Mouse (Mus musculus): ENCODE data around the gene Dupd1. TPM values are rescaled to one million over a fixed set of nuclear protein-coding genes. Genes with fewer than 3 reads are reported as not detected.

Gene Dupd1
- polyA plus RNA-seq, 1 experiment from 2014 or later, result not detected

DNA sequence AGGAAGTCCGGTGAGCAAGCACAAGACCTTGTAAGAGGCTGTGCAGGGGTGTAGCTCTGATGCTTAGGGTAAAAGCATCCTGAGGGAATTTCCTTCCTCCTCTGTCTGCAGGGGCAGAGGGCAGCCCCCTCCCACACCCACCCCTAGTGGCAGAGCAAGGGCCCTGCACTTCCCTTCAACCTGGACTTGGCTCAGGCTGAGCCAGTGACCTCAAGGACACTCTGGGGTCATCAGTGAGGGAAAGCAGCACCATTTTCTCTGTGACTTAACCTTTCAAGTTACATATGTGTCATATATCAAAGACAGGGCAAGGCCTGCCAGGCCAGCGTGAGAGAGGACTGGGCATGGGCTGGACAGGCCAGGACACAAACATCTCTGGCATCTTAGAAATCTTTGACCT, 4.8 kb downstream of the Dupd1 start:
- ATAC-seq (ENCODE audit: low FRiP score, low TSS enrichment) (no peak), DNase-seq (no peak)
- Histone ChIP-seq H3K27me3 (ENCODE audit: control insufficient read depth, insufficient read depth, low read length) (no peaks in the 10 kb centered on the region), H3K9me3 (ENCODE audit: control insufficient read depth, low read length) (no peaks in the 10 kb centered on the region), H3K36me3 (ENCODE audit: control insufficient read depth, insufficient read depth, low read length) (no peaks in the 10 kb centered on the region), H3K27ac (replicated peaks; ENCODE audit: low read depth, low read length) (no peak overlapping the region), H3K9ac (replicated peaks; ENCODE audit: low read length) (no peak overlapping the region), H3K4me3 (replicated peaks; ENCODE audit: low read depth, low read length) (no peak overlapping the region), H3K4me1 (ENCODE audit: control insufficient read depth, insufficient read depth, low read length) (0 out of 2 replicates have a peak, but pooled peaks cover 7% of the 10 kb centered on the region), H3K4me2 (ENCODE audit: low read length) (no peak overlapping the region)
- WGBS, result 60% methylated on average over 2 of the region's 2 CpGs

- no peak overlapping the region for H3K9ac ChIP-seq (replicated peaks; ENCODE audit: low read length)
- WGBS, result 42% methylated on average over 12 of the region's 12 CpGs
- 0 out of 2 replicates have a peak, but pooled peaks cover 7% of the 10 kb centered on the region for H3K4me1 ChIP-seq (ENCODE audit: control insufficient read depth, insufficient read depth, low read length)
- H3K36me3 ChIP-seq (ENCODE audit: control insufficient read depth, insufficient read depth, low read length), result no peaks in the 10 kb centered on the region
- no peaks in the 10 kb centered on the region for H3K9me3 ChIP-seq (ENCODE audit: control insufficient read depth, low read length)
- no peaks in the 10 kb centered on the region for H3K27me3 ChIP-seq (ENCODE audit: control insufficient read depth, insufficient read depth, low read length)
- no peak overlapping the region; the same call in 1 of the 2 replicates for H3K27ac ChIP-seq (replicated peaks; ENCODE audit: low read depth, low read length)
- H3K4me3 ChIP-seq (replicated peaks; ENCODE audit: low read depth, low read length), result no peak overlapping the region
- no peak for ATAC-seq (ENCODE audit: low FRiP score, low TSS enrichment)
- peak; percentile 45 for DNase-seq
- H3K4me2 ChIP-seq (ENCODE audit: low read length), result no peak overlapping the region
These were observed 7.4 kb downstream of the Dupd1 start for GRCm38 (mm10) chr14:21706759-21707571.

DNA sequence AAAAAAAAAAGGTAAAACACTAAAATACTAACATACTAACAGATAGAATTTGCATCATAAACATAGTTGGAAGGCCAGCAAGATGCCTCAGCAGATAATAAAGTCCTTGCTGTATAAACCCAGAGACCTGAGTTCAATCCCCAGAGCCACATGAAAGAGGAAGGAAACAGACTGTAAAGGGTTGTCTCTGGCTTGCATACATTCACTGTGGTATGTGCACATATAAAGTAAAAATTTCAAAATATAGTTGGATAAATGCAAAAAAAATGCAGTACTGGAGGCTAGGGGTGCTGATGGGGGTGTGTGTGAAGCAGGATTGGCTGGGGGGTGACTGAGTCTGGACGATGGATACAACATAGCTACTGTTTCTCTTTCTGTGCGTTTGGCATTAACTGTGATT, 8.9 kb downstream of the Dupd1 start:
- 94% methylated on average over 2 of the region's 2 CpGs for WGBS

DNA sequence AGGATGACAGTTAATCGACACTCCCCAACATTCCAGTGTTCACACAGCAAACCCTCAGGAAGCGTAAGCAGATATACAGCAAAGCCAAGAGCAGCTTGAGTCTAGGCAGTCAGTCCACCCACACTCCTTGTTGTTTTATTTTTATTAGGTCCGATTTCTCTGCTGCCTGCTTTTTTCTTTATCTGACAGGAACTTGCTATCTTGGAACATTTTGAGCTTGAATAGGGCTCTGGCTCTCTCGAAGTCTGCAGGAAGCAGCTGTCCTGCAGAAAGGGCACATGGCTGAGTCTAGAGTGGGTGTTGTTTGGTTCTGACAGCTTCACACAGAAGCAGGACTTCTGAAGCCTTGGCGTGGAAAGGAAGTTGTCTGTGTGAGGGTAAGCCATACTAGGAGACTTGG, 11.1 kb downstream of the Dupd1 start:
- H3K36me3 ChIP-seq (ENCODE audit: control insufficient read depth, insufficient read depth, low read length), result no peaks in the 10 kb centered on the region
- H3K27me3 ChIP-seq (ENCODE audit: control insufficient read depth, insufficient read depth, low read length), result no peaks in the 10 kb centered on the region
- H3K4me3 ChIP-seq (replicated peaks; ENCODE audit: low read depth, low read length), result no peak overlapping the region
- ATAC-seq (ENCODE audit: low FRiP score, low TSS enrichment) (no peak), DNase-seq (no peak)
- H3K9ac ChIP-seq (replicated peaks; ENCODE audit: low read length), result no peak overlapping the region
- WGBS, result 88% methylated on average over 5 of the region's 5 CpGs
- H3K27ac ChIP-seq (replicated peaks; ENCODE audit: low read depth, low read length), result no peak overlapping the region
- H3K4me2 ChIP-seq (ENCODE audit: low read length), result no peak overlapping the region
- H3K9me3 ChIP-seq (ENCODE audit: control insufficient read depth, low read length), result no peaks in the 10 kb centered on the region
- 0 out of 2 replicates have a peak, but pooled peaks cover 7% of the 10 kb centered on the region for H3K4me1 ChIP-seq (ENCODE audit: control insufficient read depth, insufficient read depth, low read length)

More for the DNA sequence above, 8.9 kb downstream of the Dupd1 start:
- no peaks in the 10 kb centered on the region for H3K27me3 ChIP-seq (ENCODE audit: control insufficient read depth, insufficient read depth, low read length)
- H3K36me3 ChIP-seq (ENCODE audit: control insufficient read depth, insufficient read depth, low read length), result no peaks in the 10 kb centered on the region
- 0 out of 2 replicates have a peak, but pooled peaks cover 7% of the 10 kb centered on the region for H3K4me1 ChIP-seq (ENCODE audit: control insufficient read depth, insufficient read depth, low read length)
- DNase-seq, result no peak
- ATAC-seq (ENCODE audit: low FRiP score, low TSS enrichment), result no peak
- no peak overlapping the region for H3K4me3 ChIP-seq (replicated peaks; ENCODE audit: low read depth, low read length)
- no peak overlapping the region for H3K4me2 ChIP-seq (ENCODE audit: low read length)
- H3K9me3 ChIP-seq (ENCODE audit: control insufficient read depth, low read length), result no peaks in the 10 kb centered on the region
- H3K9ac ChIP-seq (replicated peaks; ENCODE audit: low read length), result no peak overlapping the region
- no peak overlapping the region for H3K27ac ChIP-seq (replicated peaks; ENCODE audit: low read depth, low read length)

DNA sequence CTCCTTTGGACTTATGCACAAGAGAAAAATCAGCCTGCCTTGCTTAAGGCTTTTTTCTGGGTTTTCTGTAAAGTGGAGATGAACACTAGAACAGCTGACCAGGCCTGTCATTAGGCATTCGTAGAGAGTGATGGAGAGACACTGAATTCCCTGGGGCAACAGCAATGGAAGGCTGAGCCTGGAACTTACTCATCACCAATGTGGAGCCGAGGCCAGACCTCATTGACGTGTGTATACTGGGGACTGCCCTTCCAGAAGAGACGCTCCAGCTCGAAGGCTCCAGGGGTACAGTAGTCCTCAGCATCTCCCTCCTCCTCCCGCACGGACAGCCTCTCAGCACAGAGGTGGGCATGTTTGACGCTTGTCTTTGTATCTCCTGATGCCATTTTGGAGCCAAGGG, 11.7 kb downstream of the Dupd1 start:
- no peak for DNase-seq
- Histone ChIP-seq H3K9ac (replicated peaks; ENCODE audit: low read length) (no peak overlapping the region), H3K27ac (replicated peaks; ENCODE audit: low read depth, low read length) (no peak overlapping the region), H3K4me3 (replicated peaks; ENCODE audit: low read depth, low read length) (no peak overlapping the region), H3K4me2 (ENCODE audit: low read length) (no peak overlapping the region), H3K36me3 (ENCODE audit: control insufficient read depth, insufficient read depth, low read length) (no peaks in the 10 kb centered on the region), H3K9me3 (ENCODE audit: control insufficient read depth, low read length) (no peaks in the 10 kb centered on the region), H3K27me3 (ENCODE audit: control insufficient read depth, insufficient read depth, low read length) (no peaks in the 10 kb centered on the region), H3K4me1 (ENCODE audit: control insufficient read depth, insufficient read depth, low read length) (0 out of 2 replicates have a peak, but pooled peaks cover 7% of the 10 kb centered on the region)
- ATAC-seq (ENCODE audit: low FRiP score, low TSS enrichment), result no peak
- 94% methylated on average over 8 of the region's 8 CpGs for WGBS

DNA sequence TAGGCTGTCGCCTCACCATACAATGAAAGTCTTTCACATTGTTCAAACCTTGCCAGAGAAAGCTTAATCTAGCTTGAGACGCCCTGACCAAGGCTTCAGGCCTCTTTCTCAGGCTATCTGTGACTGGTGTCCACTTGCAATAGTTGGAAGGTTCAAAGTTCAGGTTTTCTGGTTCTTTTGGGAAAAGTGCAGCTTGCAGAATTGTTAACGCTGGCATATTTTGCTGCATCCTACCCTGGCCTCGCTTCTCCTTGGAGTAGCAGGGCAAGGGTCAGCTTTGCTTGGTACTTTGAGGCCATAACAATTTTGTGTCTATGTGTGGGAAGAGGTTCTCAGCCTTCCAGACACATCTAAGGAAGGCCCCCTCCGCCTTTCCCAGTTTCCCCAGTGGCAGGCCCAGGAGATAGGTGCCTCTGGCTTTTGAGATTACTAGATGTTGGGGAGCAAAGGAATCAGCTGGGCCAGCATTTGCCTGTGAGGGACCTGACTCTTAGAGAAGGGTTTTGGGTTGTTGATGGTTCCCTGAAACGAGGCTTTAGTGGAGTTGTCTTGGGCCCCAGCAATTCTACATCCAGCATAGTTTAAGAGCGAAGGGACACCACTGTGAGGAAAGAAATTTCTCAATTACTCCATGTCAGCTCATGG, 18.1 kb downstream of the Dupd1 start:
- no peak for DNase-seq

DNA sequence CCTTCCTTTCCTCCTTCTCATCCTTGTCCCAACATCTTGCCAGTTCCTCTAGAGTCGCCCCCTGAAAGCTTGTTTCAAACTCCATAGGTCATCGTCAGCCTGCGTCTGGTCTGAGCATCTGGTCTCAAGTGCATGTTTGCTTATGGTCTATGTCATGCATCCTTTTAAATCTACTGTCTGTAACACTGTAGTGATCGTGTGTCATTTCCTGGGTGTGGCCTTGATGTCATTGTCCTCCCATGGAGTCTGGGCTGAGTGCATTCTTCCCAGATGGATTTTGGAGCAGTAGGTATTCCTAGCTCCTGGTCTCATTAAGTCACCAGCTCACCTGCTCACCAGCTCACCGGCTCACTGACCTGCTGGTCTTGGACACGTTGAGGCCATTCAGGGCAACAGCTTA, 19.4 kb downstream of the Dupd1 start:
- Histone ChIP-seq H3K36me3 (ENCODE audit: control insufficient read depth, insufficient read depth, low read length) (no peaks in the 10 kb centered on the region), H3K4me3 (replicated peaks; ENCODE audit: low read depth, low read length) (no peak overlapping the region), H3K27me3 (ENCODE audit: control insufficient read depth, insufficient read depth, low read length) (no peaks in the 10 kb centered on the region), H3K9me3 (ENCODE audit: control insufficient read depth, low read length) (no peaks in the 10 kb centered on the region), H3K27ac (replicated peaks; ENCODE audit: low read depth, low read length) (no peak overlapping the region), H3K4me2 (ENCODE audit: low read length) (no peak overlapping the region), H3K4me1 (ENCODE audit: control insufficient read depth, insufficient read depth, low read length) (no peaks in the 10 kb centered on the region), H3K9ac (replicated peaks; ENCODE audit: low read length) (no peak overlapping the region)
- no peak for DNase-seq
- no peak for ATAC-seq (ENCODE audit: low FRiP score, low TSS enrichment)
- 83% methylated on average over 6 of the region's 6 CpGs for WGBS

More for the DNA sequence above, 18.1 kb downstream of the Dupd1 start:
- Histone ChIP-seq H3K4me2 (ENCODE audit: low read length) (no peak overlapping the region), H3K27me3 (ENCODE audit: control insufficient read depth, insufficient read depth, low read length) (no peaks in the 10 kb centered on the region), H3K9me3 (ENCODE audit: control insufficient read depth, low read length) (no peaks in the 10 kb centered on the region), H3K36me3 (ENCODE audit: control insufficient read depth, insufficient read depth, low read length) (no peaks in the 10 kb centered on the region), H3K9ac (replicated peaks; ENCODE audit: low read length) (no peak overlapping the region), H3K4me3 (replicated peaks; ENCODE audit: low read depth, low read length) (no peak overlapping the region), H3K27ac (replicated peaks; ENCODE audit: low read depth, low read length) (no peak overlapping the region), H3K4me1 (ENCODE audit: control insufficient read depth, insufficient read depth, low read length) (no peaks in the 10 kb centered on the region)
- no peak for ATAC-seq (ENCODE audit: low FRiP score, low TSS enrichment)
- 73% methylated on average over 7 of the region's 7 CpGs for WGBS

DNA sequence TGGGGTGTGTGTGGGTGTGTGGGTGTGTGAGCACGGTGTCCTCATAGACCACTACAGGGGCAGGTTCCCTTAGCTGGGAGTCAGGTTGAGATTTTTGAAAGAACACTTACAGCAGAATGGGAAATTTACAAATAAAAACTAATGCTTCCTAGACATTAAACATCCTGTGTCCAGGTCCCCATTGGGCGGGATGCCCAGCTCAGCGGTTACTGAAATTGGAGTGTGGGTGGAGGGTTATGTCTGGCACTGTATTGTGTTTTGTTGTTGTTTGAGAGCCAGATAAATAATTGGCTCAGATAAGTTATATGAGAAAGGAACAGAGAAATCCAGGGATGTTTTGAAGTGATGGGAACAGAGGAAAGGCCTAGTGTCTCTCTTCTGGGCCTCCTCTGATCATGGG, 23.3 kb downstream of the Dupd1 start:
- 94% methylated on average over 3 of the region's 3 CpGs for WGBS
- Histone ChIP-seq H3K27ac (replicated peaks; ENCODE audit: low read depth, low read length) (no peak overlapping the region), H3K9ac (replicated peaks; ENCODE audit: low read length) (no peak overlapping the region), H3K36me3 (ENCODE audit: control insufficient read depth, insufficient read depth, low read length) (no peaks in the 10 kb centered on the region), H3K4me2 (ENCODE audit: low read length) (no peak overlapping the region), H3K9me3 (ENCODE audit: control insufficient read depth, low read length) (no peaks in the 10 kb centered on the region), H3K4me1 (ENCODE audit: control insufficient read depth, insufficient read depth, low read length) (peaks cover 6% of the 10 kb centered on the region; the same call in 1 of the 2 replicates), H3K4me3 (replicated peaks; ENCODE audit: low read depth, low read length) (no peak overlapping the region), H3K27me3 (ENCODE audit: control insufficient read depth, insufficient read depth, low read length) (0 out of 2 replicates have a peak, but pooled peaks cover 10% of the 10 kb centered on the region)
- ATAC-seq (ENCODE audit: low FRiP score, low TSS enrichment) (no peak), DNase-seq (no peak)
